Mouse (Mus musculus) hindbrain, postnatal 0 days (tissue): ENCODE results near the gene Cyp2c39. TPM values are rescaled to one million over a fixed set of nuclear protein-coding genes. Genes with fewer than 3 reads are reported as not detected.
"Not testable (repeated sequence)": the region's sequence is repeated elsewhere in the genome, so short reads cannot be mapped to it uniquely, and the experiment has no call there.

Source experiments
- ATAC-seq: fragments of 200-750 bp; cut with Nextera tagmentation; 2 replicates; pipeline ENCODE4 v1.8.0; 2017; ENCODE audit warnings: mild to moderate bottlenecking, moderate TSS enrichment, moderate library complexity
- DNase-seq: peaks from one replicate; pipeline ENCODE4 v3.0.0-alpha.2; 2015; ENCODE audit warnings: low spot score
- H3K27ac ChIP-seq: fragments of 300-500 bp; sonication (generic); 2 replicates; pipeline ENCODE4 v1.5.1; 2014; ENCODE audit warnings: mild to moderate bottlenecking
- H3K27me3 ChIP-seq: fragments of 300-500 bp; sonication (generic); 2 replicates; pipeline ENCODE4 v1.6.1; 2014; ENCODE audit warnings: low read length, mixed read lengths; ENCODE audit not compliant: insufficient read depth
- H3K36me3 ChIP-seq: fragments of 300-500 bp; sonication (generic); 2 replicates; pipeline ENCODE4 v1.6.1; 2014; ENCODE audit warnings: low read length, mixed read lengths; ENCODE audit not compliant: insufficient read depth
- H3K4me1 ChIP-seq: fragments of 300-500 bp; sonication (generic); 2 replicates; pipeline ENCODE4 v1.6.1; 2014; ENCODE audit warnings: antibody characterized with exemption, low read length, mixed read lengths; ENCODE audit not compliant: insufficient read depth
- H3K4me2 ChIP-seq: fragments of 300-500 bp; sonication (generic); 2 replicates; pipeline ENCODE4 v1.6.1; 2014; ENCODE audit warnings: low read depth, mild to moderate bottlenecking, low read length, moderate library complexity, mixed read lengths
- H3K4me3 ChIP-seq: fragments of 300-500 bp; sonication (generic); 2 replicates; pipeline ENCODE4 v1.5.1; 2014; ENCODE audit warnings: low read length
- H3K9ac ChIP-seq: fragments of 300-500 bp; sonication (generic); replicated peaks from 2 replicates; pipeline ENCODE4 v1.6.1; 2014; ENCODE audit warnings: mild to moderate bottlenecking, low read length, moderate library complexity, mixed read lengths
- H3K9me3 ChIP-seq: fragments of 300-500 bp; sonication (generic); 2 replicates; pipeline ENCODE4 v1.6.1; 2016; ENCODE audit warnings: low read length, mixed read lengths
- CTCF ChIP-seq: IDR thresholded peaks from 2 replicates; pipeline ENCODE4 v1.5.1; 2016; ENCODE audit warnings: antibody characterized with exemption, control low read depth, low read depth
- WGBS: fragments of 180-500 bp; shearing (Covaris S2); extraction: QIAGEN DNeasy Blood & Tissue Kit; methylation state at CpG from one replicate; pipeline ENCODE4 v1.1.7; 2014; 5-methylcytosine and 5-hydroxymethylcytosine counted together
- polyA plus RNA-seq: library from polyadenylated mRNA; unstranded; fragments of >200 nt; fragmentation: Nextera tagmentation; extraction: Ambion mirVana; gene quantifications from 2 replicates; pipeline ENCODE4 v1.2.1, GENCODE M21; 2015
- total RNA-seq: library from RNA; depleted of rRNA; stranded (reverse); fragments of >200 nt; gene quantifications from 2 replicates; pipeline ENCODE4 v1.2.3, GENCODE M21; 2014; rRNA removed

The Cyp2c39 gene
- total RNA-seq (not detected in 2 replicates), polyA plus RNA-seq (not detected in 2 replicates)

- no peak within 1 kb of the TSS for H3K27ac ChIP-seq
- 80% methylated on average over 4 of the region's 4 CpGs for WGBS
Observed at GRCm38 (mm10) chr19:39510534-39510933, at the start of gene Cyp2c39. Cyp2c39 (plus strand) TSS chr19:39510862.

GRCm38 (mm10) chr19:39462941-39463340 lies 47.7 kb upstream of the Cyp2c39 start, which contains the start of gene Cyp2c38:
Cyp2c38 (minus strand) TSS chr19:39463075.
- ATAC-seq (no peak), DNase-seq (no peak)
- no peak within 1 kb of the TSS for H3K4me2 ChIP-seq
- no peaks in the 10 kb centered on the region for H3K27me3 ChIP-seq
- TF ChIP-seq CTCF, result no peak
- 91% methylated on average over 1 of the region's 1 CpGs for WGBS
- 0 out of 2 replicates have a peak, but pooled peaks cover 4% of the 10 kb centered on the region for H3K9me3 ChIP-seq
- no peaks in the 10 kb centered on the region for H3K36me3 ChIP-seq
- H3K27ac ChIP-seq, result no peak within 1 kb of the TSS
- H3K4me3 ChIP-seq, result no peak within 1 kb of the TSS
- no peak within 1 kb of the TSS for H3K9ac ChIP-seq
- no peaks in the 10 kb centered on the region for H3K4me1 ChIP-seq

More at GRCm38 (mm10) chr19:39510534-39510933, at the start of gene Cyp2c39:
- Histone ChIP-seq H3K36me3 (no peaks in the 10 kb centered on the region), H3K9me3 (0 out of 2 replicates have a peak, but pooled peaks cover 1% of the 10 kb centered on the region), H3K4me3 (no peak within 1 kb of the TSS), H3K4me2 (no peak within 1 kb of the TSS), H3K9ac (no peak within 1 kb of the TSS), H3K4me1 (no peaks in the 10 kb centered on the region), H3K27me3 (no peaks in the 10 kb centered on the region)
- DNase-seq (no peak), ATAC-seq (no peak)
- TF ChIP-seq CTCF, result no peak

GRCm38 (mm10) chr19:39463923-39464322 lies 46.7 kb upstream of the Cyp2c39 start:
- Histone ChIP-seq H3K27ac (no peak overlapping the region), H3K36me3 (no peaks in the 10 kb centered on the region), H3K4me2 (no peak overlapping the region), H3K4me1 (no peaks in the 10 kb centered on the region), H3K9me3 (no peaks in the 10 kb centered on the region), H3K4me3 (no peak overlapping the region), H3K9ac (no peak overlapping the region), H3K27me3 (no peaks in the 10 kb centered on the region)
- DNase-seq, result no peak
- no peak for TF ChIP-seq CTCF
- no peak for ATAC-seq

- WGBS, result 88% methylated on average over 1 of the region's 1 CpGs
- peaks cover 18% of the 10 kb centered on the region; the same call in 1 of the 2 replicates for H3K9me3 ChIP-seq
- not testable (repeated sequence) for DNase-seq, H3K9ac ChIP-seq, ATAC-seq, H3K4me2 ChIP-seq, H3K4me1 ChIP-seq, H3K36me3 ChIP-seq, H3K4me3 ChIP-seq, H3K27me3 ChIP-seq, H3K27ac ChIP-seq
Observed at GRCm38 (mm10) chr19:39483961-39484360, 26.7 kb upstream of the Cyp2c39 start.

- Histone ChIP-seq H3K27ac (no peak overlapping the region), H3K9me3 (no peaks in the 10 kb centered on the region), H3K27me3 (no peaks in the 10 kb centered on the region), H3K4me3 (no peak overlapping the region), H3K4me1 (no peaks in the 10 kb centered on the region), H3K9ac (no peak overlapping the region), H3K4me2 (no peak overlapping the region), H3K36me3 (no peaks in the 10 kb centered on the region)
- ATAC-seq (no peak), DNase-seq (no peak)
- no peak for TF ChIP-seq CTCF
Observed at GRCm38 (mm10) chr19:39506341-39506740, 4.3 kb upstream of the Cyp2c39 start.

- TF ChIP-seq CTCF, result no peak
- Histone ChIP-seq H3K4me3 (no peak overlapping the region), H3K9ac (no peak overlapping the region), H3K36me3 (no peaks in the 10 kb centered on the region), H3K27ac (no peak overlapping the region), H3K9me3 (no peaks in the 10 kb centered on the region), H3K4me1 (no peaks in the 10 kb centered on the region), H3K4me2 (no peak overlapping the region), H3K27me3 (no peaks in the 10 kb centered on the region)
- ATAC-seq (no peak), DNase-seq (no peak)
- WGBS, result 77% methylated on average over 1 of the region's 1 CpGs
Observed at GRCm38 (mm10) chr19:39509533-39509932, 1.1 kb upstream of the Cyp2c39 start.

Other genes starting within 250 kb of the Cyp2c39 start
- gene Cyp2c29, start 241.5 kb upstream of the Cyp2c39 start, total RNA-seq, result not detected in 2 replicates
- gene Cyp2c29, start 241.5 kb upstream of the Cyp2c39 start, polyA plus RNA-seq, result not detected in 2 replicates
- gene Cyp2c38, start 47.8 kb upstream of the Cyp2c39 start, total RNA-seq, result not detected in 2 replicates
- gene Cyp2c38, start 47.8 kb upstream of the Cyp2c39 start, polyA plus RNA-seq, result not detected in 2 replicates
- gene Cyp2c67, start 138.2 kb downstream of the Cyp2c39 start, total RNA-seq, result not detected in 2 replicates
- gene Cyp2c67, start 138.2 kb downstream of the Cyp2c39 start, polyA plus RNA-seq, result not detected in 2 replicates
- not detected in 2 replicates for gene Cyp2c68, start 230.2 kb downstream of the Cyp2c39 start, total RNA-seq
- gene Cyp2c68, start 230.2 kb downstream of the Cyp2c39 start, polyA plus RNA-seq, result not detected in 2 replicates